Mouse (Mus musculus) bone marrow, adult 2 months (tissue): ENCODE results near the gene Klhdc1. TPM values are rescaled to one million over a fixed set of nuclear protein-coding genes. Genes with fewer than 3 reads are reported as not detected.

ENCODE experiments used
- H3K27ac ChIP-seq: fragments of 200-500 bp; 2 replicates; pipeline ENCODE4 v1.5.1; 2012; ENCODE audit warnings: low read depth, mild to moderate bottlenecking, control low read depth, inconsistent platforms, low read length; ENCODE audit not compliant: control insufficient read depth, poor library complexity, insufficient read depth
- H3K4me1 ChIP-seq: fragments of 200-500 bp; 2 replicates; pipeline ENCODE4 v1.6.1; 2011; ENCODE audit warnings: low read length; ENCODE audit not compliant: control insufficient read depth, insufficient read depth
- H3K4me3 ChIP-seq: fragments of 200-500 bp; replicated peaks from 2 replicates; pipeline ENCODE3; 2011; ENCODE audit warnings: mild to moderate bottlenecking, low read depth, low read length, control low read depth; ENCODE audit not compliant: control insufficient read depth
- CTCF ChIP-seq: fragments of 200-500 bp; IDR thresholded peaks from 2 replicates; pipeline ENCODE4 v1.5.1; 2011; ENCODE audit warnings: low read length, control low read depth; ENCODE audit not compliant: control insufficient read depth, insufficient read depth
- POLR2A ChIP-seq: fragments of 200-500 bp; IDR thresholded peaks from 2 replicates; pipeline ENCODE4 v1.6.1; 2011; ENCODE audit warnings: low read depth, mild to moderate bottlenecking, control low read depth, low read length, borderline replicate concordance; ENCODE audit not compliant: control insufficient read depth
- WGBS: fragments of 180-500 bp; shearing (Covaris S2); methylation state at CpG from one replicate; pipeline ENCODE4 v1.1.7; 2018; 5-methylcytosine and 5-hydroxymethylcytosine counted together
- polyA plus RNA-seq: library from polyadenylated mRNA; stranded (reverse); fragments of >200 nt; gene quantifications from 2 replicates; pipeline ENCODE4 v1.2.4, GENCODE M21; 2011; ENCODE audit warnings: low replicate concordance; ENCODE audit not compliant: missing spikeins, insufficient read depth, insufficient read length

The Klhdc1 gene
- polyA plus RNA-seq, 1 experiment: not detected

GRCm38 (mm10) chr12:69241771-69242431 lies 925 bp downstream of the Klhdc1 start:
- under 1% methylated on average over 64 of the region's 64 CpGs for WGBS
- TF ChIP-seq CTCF (no peak), POLR2A (peak; percentile 85; the same call in 1 of the 2 replicates)
- peak overlapping the region; percentile 75; the same call in 1 of the 2 replicates for H3K27ac ChIP-seq
- H3K4me3 ChIP-seq: peak overlapping the region; percentile 79
- no peaks in the 10 kb centered on the region; the same call in 1 of the 2 replicates for H3K4me1 ChIP-seq

GRCm38 (mm10) chr12:69249766-69250165 lies 8.8 kb downstream of the Klhdc1 start:
- 77% methylated on average over 4 of the region's 4 CpGs for WGBS
- TF ChIP-seq POLR2A (no peak), CTCF (no peak)
- no peak overlapping the region for H3K4me3 ChIP-seq
- H3K4me1 ChIP-seq: no peaks in the 10 kb centered on the region
- H3K27ac ChIP-seq: no peak overlapping the region

DNA sequence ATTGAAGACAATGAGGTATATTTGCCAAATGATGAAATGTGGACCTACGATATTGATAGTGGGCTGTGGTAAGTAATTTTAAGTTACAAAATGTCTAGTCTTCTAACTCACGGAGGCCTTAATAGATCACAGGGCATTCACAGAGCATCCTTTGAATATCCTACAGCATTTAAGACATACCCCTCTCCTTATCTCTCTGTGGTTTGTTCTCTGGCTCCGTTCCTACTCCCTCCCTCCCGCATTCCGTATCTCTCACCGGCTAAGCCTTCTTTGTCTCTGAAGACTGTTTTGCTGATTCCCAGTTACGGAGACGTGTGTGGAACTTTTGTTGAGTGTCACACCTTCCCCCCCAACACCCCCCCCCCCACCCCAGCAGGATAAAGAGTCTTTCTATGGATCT lies 9.8 kb downstream of the Klhdc1 start:
- TF ChIP-seq CTCF (no peak), POLR2A (no peak)
- Histone ChIP-seq H3K4me1 (no peaks in the 10 kb centered on the region), H3K27ac (no peak overlapping the region), H3K4me3 (no peak overlapping the region)
- 62% methylated on average over 8 of the region's 8 CpGs for WGBS

DNA sequence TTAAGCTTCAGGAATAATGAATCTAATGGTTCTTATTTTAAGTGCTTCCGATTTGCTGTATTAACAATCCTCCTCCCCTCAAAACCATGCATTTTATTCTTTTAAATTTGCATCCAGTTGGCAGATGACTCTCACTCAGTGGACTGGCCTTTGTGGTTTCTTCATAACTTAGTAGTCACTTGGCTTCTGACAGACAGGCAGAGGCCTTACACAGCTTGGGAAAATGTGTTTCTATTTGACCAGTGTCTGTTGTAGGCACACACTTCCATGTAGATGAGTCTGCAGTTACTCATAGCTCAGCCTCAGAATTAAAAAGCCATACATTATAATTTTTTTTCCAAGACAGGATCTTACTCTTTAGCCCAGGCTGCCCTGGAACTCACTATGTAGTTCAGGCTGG lies 12.8 kb downstream of the Klhdc1 start:
- TF ChIP-seq CTCF (no peak), POLR2A (no peak)
- no peaks in the 10 kb centered on the region; the same call in 1 of the 2 replicates for H3K4me1 ChIP-seq
- no peak overlapping the region for H3K27ac ChIP-seq
- 86% methylated on average over 1 of the region's 1 CpGs for WGBS
- H3K4me3 ChIP-seq: no peak overlapping the region

DNA sequence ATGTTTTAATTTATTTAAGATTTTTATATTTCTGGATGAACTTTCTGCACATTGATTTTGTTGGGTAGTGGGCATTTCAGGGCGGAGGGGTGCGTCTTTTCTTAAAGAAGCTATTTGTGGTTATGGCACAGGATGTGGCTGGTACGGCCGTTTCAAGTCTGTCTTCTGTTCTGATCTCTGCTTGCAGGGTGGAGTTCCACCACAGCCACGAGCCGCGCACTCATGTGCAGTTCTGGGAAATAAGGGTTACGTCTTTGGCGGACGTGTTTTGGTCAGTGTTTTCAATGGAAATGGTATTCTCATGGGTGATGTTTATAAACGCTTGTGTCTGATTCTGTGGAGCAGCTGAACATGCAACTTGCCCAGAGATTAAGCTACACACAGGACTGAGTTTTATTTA lies 16.9 kb downstream of the Klhdc1 start:
- under 1% methylated on average over 11 of the region's 11 CpGs for WGBS
- H3K4me3 ChIP-seq: no peak overlapping the region
- H3K27ac ChIP-seq: no peak overlapping the region
- no peak for TF ChIP-seq POLR2A
- TF ChIP-seq CTCF: no peak
- no peaks in the 10 kb centered on the region; the same call in 1 of the 2 replicates for H3K4me1 ChIP-seq

- Histone ChIP-seq H3K27ac (no peak overlapping the region), H3K4me3 (no peak overlapping the region), H3K4me1 (no peaks in the 10 kb centered on the region; the same call in 1 of the 2 replicates)
- TF ChIP-seq CTCF (no peak), POLR2A (no peak)
- 89% methylated on average over 5 of the region's 5 CpGs for WGBS
Observed at GRCm38 (mm10) chr12:69262251-69262650, 21.3 kb downstream of the Klhdc1 start.

GRCm38 (mm10) chr12:69265031-69265430 lies 24.1 kb downstream of the Klhdc1 start:
- 85% methylated on average over 3 of the region's 3 CpGs for WGBS
- Histone ChIP-seq H3K27ac (no peak overlapping the region), H3K4me3 (no peak overlapping the region), H3K4me1 (no peaks in the 10 kb centered on the region)
- TF ChIP-seq CTCF: no peak
- TF ChIP-seq POLR2A: no peak

GRCm38 (mm10) chr12:69267956-69268632 lies 27.1 kb downstream of the Klhdc1 start:
- WGBS: 85% methylated on average over 11 of the region's 11 CpGs
- TF ChIP-seq POLR2A (no peak), CTCF (no peak)
- no peak overlapping the region for H3K4me3 ChIP-seq
- no peaks in the 10 kb centered on the region for H3K4me1 ChIP-seq
- H3K27ac ChIP-seq: no peak overlapping the region

DNA sequence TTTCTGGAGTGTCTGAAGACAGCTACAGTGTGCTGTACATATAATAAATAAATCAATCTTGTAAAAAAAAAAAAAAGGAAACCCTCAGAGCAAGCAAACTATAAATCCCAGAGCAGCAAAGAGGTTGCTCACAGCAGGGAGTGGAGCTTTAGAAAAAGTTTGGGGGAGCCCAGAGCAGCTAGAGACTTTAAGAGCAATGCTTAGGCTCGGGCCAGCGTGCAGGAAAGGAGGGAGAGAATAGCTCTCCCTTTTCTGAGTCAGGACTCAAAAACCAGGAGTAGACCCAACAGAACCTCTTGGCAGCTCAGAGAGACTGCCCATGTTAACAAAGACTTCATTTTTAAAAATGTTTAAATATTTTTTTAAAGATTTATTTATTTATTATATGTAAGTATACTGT lies 28.0 kb downstream of the Klhdc1 start:
- no peak overlapping the region for H3K4me3 ChIP-seq
- H3K4me1 ChIP-seq: no peaks in the 10 kb centered on the region
- TF ChIP-seq CTCF (no peak), POLR2A (no peak)
- WGBS: 82% methylated on average over 2 of the region's 2 CpGs
- H3K27ac ChIP-seq: no peak overlapping the region
